Mouse (Mus musculus) E14TG2a.4 (cell line): Measurements from ENCODE around the gene Insr.

Experiments used
- CTCF ChIP-seq: conservative IDR thresholded peaks from 2 replicates; pipeline ENCODE4 v1.5.1; 2014; ENCODE audit warnings: low read length
- NANOG ChIP-seq: IDR thresholded peaks from 2 replicates; pipeline ENCODE4 v1.6.1; 2014; ENCODE audit warnings: borderline replicate concordance, low read length, mixed read lengths

GRCm38 (mm10) chr8:3214601-3215000, 64.8 kb downstream of the Insr start:
- no peak for TF ChIP-seq CTCF
- no peak for TF ChIP-seq NANOG
